Mouse (Mus musculus): Measurements from ENCODE around the gene Comp.

The Comp gene

DNA sequence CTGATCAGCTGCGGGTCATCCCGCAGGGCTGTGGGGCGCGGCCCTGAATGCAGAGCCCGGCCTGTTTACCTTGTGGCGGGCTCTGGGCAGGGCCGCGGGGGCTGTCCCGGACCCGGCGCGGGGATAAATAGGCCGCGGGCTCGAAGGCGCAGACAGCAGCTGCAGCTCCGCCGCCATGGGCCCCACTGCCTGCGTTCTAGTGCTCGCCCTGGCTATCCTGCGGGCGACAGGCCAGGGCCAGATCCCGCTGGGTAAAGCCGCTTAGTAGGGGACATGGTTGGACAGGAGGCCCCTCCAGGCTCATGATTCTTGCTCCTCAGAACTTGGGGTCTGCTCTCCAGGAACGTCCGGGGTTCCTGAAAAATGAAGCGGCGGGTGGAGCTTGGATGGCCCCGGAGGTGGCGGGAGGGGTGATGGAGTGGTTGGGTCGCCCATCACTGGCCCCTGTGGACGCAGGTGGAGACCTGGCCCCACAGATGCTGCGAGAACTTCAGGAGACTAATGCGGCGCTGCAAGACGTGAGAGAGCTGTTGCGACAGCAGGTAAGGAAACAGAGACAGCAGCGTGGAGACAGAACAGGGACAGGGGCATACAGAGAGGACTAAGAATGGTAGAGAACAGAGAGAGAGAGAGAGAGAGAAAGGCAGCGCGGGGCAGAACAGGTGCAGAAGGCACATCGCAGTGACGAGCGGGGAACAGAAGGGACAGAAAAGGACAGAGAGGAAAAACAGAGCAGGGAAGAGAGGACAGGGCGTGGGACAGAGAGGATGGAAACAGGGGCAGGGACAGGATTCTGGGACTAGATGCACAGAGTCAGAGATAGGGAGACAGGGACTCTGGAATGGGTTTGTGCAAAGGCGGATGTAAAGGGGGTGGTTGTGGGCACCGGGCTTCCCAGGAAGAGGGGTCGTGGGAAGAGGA, at the start of gene Comp:
Gene Comp (plus strand): TSS at position 162 of the 921 bp plus-strand sequence.
- no peak for DNase-seq (ENCODE audit: low spot score)

GRCm38 (mm10) chr8:70323716-70324115, 49.6 kb upstream of the Comp start:
- no peak for DNase-seq (ENCODE audit: low spot score)

GRCm38 (mm10) chr8:70327512-70327911, 45.8 kb upstream of the Comp start:
- no peak for DNase-seq (ENCODE audit: low spot score)

GRCm38 (mm10) chr8:70329124-70329834, 44.1 kb upstream of the Comp start, which contains the start of gene Gdf1:
Gdf1 (plus strand) TSS chr8:70329817.
- peak; percentile 45 for DNase-seq (ENCODE audit: low spot score)

- DNase-seq (ENCODE audit: low spot score) = no peak
These were observed 43.3 kb upstream of the Comp start for GRCm38 (mm10) chr8:70329835-70330740.

DNA sequence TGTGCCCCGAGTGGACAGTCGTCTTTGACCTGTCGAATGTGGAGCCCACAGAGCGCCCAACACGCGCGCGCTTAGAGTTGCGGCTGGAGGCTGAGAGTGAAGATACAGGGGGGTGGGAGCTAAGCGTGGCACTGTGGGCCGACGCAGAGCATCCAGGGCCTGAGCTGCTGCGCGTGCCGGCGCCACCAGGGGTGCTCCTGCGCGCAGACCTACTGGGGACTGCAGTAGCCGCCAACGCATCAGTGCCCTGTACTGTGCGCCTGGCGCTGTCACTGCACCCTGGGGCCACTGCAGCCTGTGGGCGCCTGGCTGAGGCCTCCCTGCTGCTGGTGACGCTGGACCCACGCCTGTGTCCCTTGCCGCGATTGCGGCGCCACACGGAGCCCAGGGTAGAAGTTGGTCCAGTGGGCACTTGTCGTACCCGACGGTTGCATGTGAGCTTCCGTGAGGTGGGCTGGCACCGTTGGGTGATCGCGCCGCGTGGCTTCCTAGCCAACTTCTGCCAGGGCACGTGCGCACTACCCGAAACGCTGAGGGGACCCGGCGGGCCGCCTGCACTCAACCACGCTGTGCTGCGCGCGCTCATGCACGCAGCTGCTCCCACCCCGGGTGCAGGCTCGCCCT, 42.5 kb upstream of the Comp start:
- peak; percentile 55 for DNase-seq (ENCODE audit: low spot score)

GRCm38 (mm10) chr8:70331526-70331925, 41.8 kb upstream of the Comp start:
- no peak for DNase-seq (ENCODE audit: low spot score)

DNA sequence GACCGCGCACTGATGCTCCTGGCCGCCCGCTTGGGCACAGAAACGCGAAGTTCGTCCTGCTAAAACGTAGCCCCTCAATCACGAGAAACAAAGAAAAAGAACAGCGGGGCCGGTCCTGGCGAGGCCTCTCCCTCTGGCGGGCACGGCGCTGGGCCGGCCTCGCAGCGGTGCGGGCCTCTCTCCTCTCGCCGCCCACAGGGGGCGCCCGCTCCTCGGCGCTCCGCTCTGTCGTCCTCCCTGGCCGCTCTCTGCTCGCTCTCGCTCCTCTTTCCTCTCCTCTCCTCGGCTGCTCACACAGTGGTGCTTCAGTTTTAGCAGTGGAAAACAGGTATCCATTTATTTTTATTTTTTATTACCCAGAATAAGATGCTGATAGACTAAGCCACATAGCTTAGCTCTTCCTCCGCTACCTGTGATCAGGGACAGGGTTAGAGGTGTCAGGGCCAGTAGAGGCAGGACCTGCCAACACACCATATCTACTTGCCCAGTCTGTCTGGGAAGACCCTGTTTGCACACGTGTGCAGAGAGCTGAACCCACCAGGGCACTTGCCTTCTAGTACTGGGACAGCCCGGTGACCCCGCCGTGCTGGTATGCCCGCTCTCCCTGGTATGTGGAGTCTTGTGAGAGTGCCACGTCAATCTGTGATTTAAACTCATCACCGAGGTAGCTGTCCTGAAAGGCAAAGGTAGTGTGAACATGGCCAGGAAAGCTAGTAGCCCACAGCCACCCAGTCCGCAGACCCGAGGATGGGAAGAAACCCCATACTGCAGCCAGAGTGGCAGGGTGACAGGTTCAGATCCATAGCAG, 41.1 kb upstream of the Comp start:
- peak; percentile 58 for DNase-seq (ENCODE audit: low spot score)

DNA sequence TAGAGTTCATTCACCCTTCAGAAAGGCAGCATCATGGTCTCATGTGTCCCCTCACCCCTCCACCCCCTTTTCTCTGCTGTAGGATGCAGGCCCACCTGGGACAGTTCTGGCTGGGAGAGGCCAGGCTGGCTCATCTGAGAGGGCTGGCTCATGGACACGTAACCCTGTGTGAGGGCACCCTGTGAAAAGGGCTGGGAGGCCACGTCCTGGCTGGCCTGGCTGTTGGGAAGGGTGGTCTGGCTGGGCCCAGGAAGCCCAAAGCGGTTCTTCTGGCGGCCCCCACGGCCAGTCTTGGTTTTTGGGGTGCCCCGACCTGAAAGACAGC, 40.5 kb upstream of the Comp start:
- DNase-seq (ENCODE audit: low spot score) = no peak

- DNase-seq (ENCODE audit: low spot score) = no peak
These were observed 34.4 kb upstream of the Comp start for GRCm38 (mm10) chr8:70338931-70339330.

DNA sequence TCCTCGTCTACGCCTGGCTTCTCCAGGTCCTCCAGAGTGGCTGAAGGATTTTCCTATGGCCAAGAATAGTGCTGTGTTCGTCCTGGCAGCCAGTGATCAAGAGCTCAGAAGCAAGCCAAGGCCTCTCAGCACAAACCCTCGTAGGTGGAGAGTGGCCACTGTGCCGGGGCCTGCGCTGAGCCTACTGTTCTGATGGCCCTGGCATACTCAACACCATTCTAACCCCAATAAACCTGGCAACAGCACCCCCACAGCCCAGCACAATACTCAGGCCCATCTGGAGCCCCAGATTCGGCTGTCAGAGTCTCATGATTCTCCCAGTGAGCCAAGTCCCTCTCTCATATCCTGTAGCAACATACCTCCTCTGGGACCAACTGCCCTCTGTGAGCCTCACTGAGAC, 32.7 kb upstream of the Comp start:
- DNase-seq (ENCODE audit: low spot score) = no peak

- DNase-seq (ENCODE audit: low spot score) = no peak
These were observed 31.4 kb upstream of the Comp start for GRCm38 (mm10) chr8:70342007-70342406.

DNA sequence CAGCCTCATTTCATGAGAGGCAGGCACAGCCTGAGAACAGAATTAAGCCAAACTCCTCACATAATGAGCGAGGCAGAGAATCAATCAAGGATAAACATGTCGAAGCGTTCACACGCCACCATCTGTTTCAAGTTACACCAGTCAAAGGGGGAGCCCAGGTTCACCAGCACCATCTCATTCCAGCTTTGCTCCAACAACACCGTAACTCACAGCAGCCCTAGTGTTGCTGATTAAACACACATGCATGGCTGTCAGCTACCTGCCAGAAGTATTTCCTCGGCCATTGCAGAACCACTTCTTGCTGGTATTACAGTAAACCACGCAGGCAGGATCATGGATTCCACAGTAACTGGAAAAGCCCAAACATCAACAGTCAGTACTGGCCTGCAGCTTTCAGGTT, 30.3 kb upstream of the Comp start:
- no peak for DNase-seq (ENCODE audit: low spot score)

GRCm38 (mm10) chr8:70343696-70344095, 29.7 kb upstream of the Comp start:
- no peak for DNase-seq (ENCODE audit: low spot score)

DNA sequence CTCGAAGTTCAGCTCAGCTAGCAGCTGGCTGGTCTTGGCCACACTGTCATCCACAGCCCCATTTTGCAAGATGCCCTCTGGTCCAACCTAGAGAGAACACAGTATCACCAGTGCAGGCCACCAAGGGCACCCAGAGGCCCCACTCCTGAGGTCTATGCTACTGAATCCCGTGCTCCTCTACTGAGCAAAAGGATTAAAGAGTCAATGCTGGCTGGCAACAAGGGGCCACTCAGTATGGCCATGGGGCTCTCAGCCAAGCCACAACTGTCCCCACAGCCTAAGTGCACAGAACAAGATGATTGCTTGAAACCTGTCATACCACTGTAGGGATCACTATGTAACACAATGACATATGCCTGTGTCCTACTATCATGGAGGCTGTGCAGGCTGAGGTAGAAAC, 29.1 kb upstream of the Comp start:
- no peak for DNase-seq (ENCODE audit: low spot score)

GRCm38 (mm10) chr8:70347443-70347842, 25.9 kb upstream of the Comp start:
- DNase-seq (ENCODE audit: low spot score) = no peak

- no peak for DNase-seq (ENCODE audit: low spot score)
These were observed 25.4 kb upstream of the Comp start for GRCm38 (mm10) chr8:70347860-70348420.

DNA sequence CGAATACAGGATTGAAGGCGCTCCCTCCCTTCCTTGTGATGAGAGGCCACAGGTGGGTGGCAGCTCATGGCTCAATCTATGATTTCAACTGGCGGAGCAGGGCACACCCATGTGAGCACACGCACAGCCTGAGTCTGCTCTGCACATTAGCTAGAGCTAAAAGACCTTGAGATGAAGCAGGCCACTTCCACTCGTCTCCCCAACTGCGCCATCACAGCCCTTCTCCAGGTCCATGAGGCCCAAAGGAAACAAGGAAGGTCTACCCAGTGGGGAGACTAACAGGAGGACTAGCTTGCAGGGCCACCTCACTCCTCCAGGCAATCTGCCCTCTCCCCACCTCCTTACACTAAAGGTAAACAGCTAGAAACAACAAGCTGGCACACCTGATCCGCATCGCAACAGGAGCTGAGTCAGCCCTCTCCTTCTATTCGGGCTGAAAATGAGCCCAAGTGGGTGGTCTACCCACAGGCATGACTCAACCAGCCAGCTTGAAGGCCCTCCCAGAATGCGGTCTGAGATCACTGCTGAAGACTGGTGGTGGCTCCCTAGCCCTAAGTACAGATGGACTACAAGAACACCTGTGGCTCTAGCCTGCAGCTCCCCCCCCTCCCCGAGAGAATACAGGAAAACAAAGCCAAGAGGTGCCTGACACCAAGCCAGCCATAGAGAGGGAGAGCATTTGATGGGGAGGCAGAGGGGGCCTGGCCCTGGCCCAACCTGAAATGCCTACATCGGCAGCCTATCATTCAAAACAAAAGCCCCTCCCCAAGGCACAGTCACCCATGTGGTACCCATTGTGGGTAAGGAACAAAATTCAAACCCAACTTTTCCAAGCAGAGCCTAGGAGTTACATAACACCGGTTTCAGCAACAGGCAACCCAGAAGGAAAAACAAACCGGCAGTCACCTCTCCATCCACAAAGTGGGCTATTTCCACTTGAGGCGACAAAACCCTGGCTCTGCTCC, 22.0 kb upstream of the Comp start:
- DNase-seq (ENCODE audit: low spot score) = no peak

DNA sequence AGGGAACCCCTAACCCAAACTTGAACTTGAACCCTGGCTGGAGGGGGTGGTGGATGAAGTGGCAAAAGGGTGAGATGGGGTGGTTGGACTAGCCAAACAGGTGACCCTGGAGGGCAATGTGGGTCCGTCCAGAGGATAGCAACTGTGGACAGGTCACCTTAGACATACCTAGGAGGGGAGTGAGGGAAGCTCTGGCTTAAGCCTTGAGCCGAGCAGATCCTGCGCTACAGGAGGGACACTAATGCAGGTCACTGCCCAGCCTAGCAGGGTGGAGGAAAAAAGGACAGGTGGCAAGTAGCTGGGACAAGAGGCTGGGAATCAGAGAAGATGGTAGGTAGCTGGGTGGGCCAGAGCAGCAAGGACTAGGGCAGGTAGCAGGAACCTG, 21.4 kb upstream of the Comp start:
- no peak for DNase-seq (ENCODE audit: low spot score)

All from testis, postnatal 14 days (tissue).